Mouse (Mus musculus) bone marrow macrophage, adult 2 months (primary cell): ENCODE results near the gene Ank3. TPM values are rescaled to one million over a fixed set of nuclear protein-coding genes. Genes with fewer than 3 reads are reported as not detected.

Source experiments
- H3K27ac ChIP-seq: 2 replicates; pipeline ENCODE4 v1.5.1; 2012; ENCODE audit warnings: low read depth, low read length; ENCODE audit not compliant: insufficient read depth
- H3K4me1 ChIP-seq: 2 replicates; pipeline ENCODE4 v1.6.1; 2012; ENCODE audit warnings: low read length; ENCODE audit not compliant: control insufficient read depth, insufficient read depth
- H3K4me3 ChIP-seq: 2 replicates; pipeline ENCODE4 v1.5.1; 2012; ENCODE audit warnings: mild to moderate bottlenecking, low read length, moderate library complexity; ENCODE audit not compliant: insufficient read depth
- CTCF ChIP-seq: IDR thresholded peaks from 2 replicates; pipeline ENCODE4 v1.5.1; 2012; ENCODE audit warnings: low read depth, mild to moderate bottlenecking, low read length, moderate library complexity
- POLR2A ChIP-seq: IDR thresholded peaks from 2 replicates; pipeline ENCODE4 v1.6.1; 2012; ENCODE audit warnings: mild to moderate bottlenecking, low read depth, low read length, borderline replicate concordance
- polyA plus RNA-seq: library from polyadenylated mRNA; stranded (reverse); fragments of >200 nt; gene quantifications from 2 replicates; pipeline ENCODE4 v1.2.4, GENCODE M21; 2012; ENCODE audit not compliant: missing spikeins, insufficient read depth, insufficient read length

Ank3 gene
- polyA plus RNA-seq, 1 experiment = 1.5 TPM

- no peaks in the 10 kb centered on the region for H3K4me1 ChIP-seq
- TF ChIP-seq POLR2A (no peak), CTCF (no peak)
- H3K4me3 ChIP-seq = no peak overlapping the region
- no peak overlapping the region for H3K27ac ChIP-seq
Measured at GRCm38 (mm10) chr10:70045722-70046121, 647.1 kb downstream of the Ank3 start.

- no peak for TF ChIP-seq CTCF
- no peak for TF ChIP-seq POLR2A
- Histone ChIP-seq H3K4me1 (no peaks in the 10 kb centered on the region), H3K27ac (no peak overlapping the region)
Measured at GRCm38 (mm10) chr10:70049771-70050170, 651.2 kb downstream of the Ank3 start.

GRCm38 (mm10) chr10:70055291-70055690, 656.7 kb downstream of the Ank3 start:
- Histone ChIP-seq H3K27ac (no peak overlapping the region), H3K4me1 (no peaks in the 10 kb centered on the region), H3K4me3 (no peak overlapping the region)
- TF ChIP-seq POLR2A (no peak), CTCF (no peak)

More at GRCm38 (mm10) chr10:70049771-70050170, 651.2 kb downstream of the Ank3 start:
- H3K4me3 ChIP-seq = no peak overlapping the region

GRCm38 (mm10) chr10:70057064-70057463, 658.5 kb downstream of the Ank3 start:
- Histone ChIP-seq H3K27ac (no peak overlapping the region), H3K4me1 (no peaks in the 10 kb centered on the region), H3K4me3 (no peak overlapping the region)
- TF ChIP-seq CTCF (no peak), POLR2A (no peak)

- no peaks in the 10 kb centered on the region for H3K4me1 ChIP-seq
- H3K4me3 ChIP-seq = no peak overlapping the region
- no peak overlapping the region for H3K27ac ChIP-seq
- no peak for TF ChIP-seq POLR2A
- no peak for TF ChIP-seq CTCF
Measured at GRCm38 (mm10) chr10:70060021-70060688, 661.6 kb downstream of the Ank3 start.

GRCm38 (mm10) chr10:70060689-70061081, 662.1 kb downstream of the Ank3 start:
- Histone ChIP-seq H3K4me1 (no peaks in the 10 kb centered on the region), H3K27ac (no peak overlapping the region), H3K4me3 (no peak overlapping the region)
- TF ChIP-seq CTCF (no peak), POLR2A (no peak)

- H3K4me3 ChIP-seq = no peak overlapping the region
- H3K27ac ChIP-seq = no peak overlapping the region
- TF ChIP-seq CTCF (no peak), POLR2A (no peak)
- no peaks in the 10 kb centered on the region for H3K4me1 ChIP-seq
Measured at GRCm38 (mm10) chr10:70063881-70064555, 665.4 kb downstream of the Ank3 start.

GRCm38 (mm10) chr10:70065191-70065590, 666.6 kb downstream of the Ank3 start:
- no peak overlapping the region for H3K4me3 ChIP-seq
- no peaks in the 10 kb centered on the region for H3K4me1 ChIP-seq
- no peak overlapping the region for H3K27ac ChIP-seq
- no peak for TF ChIP-seq CTCF
- no peak for TF ChIP-seq POLR2A

GRCm38 (mm10) chr10:70066497-70067168, 668.1 kb downstream of the Ank3 start:
- Histone ChIP-seq H3K4me3 (no peak overlapping the region), H3K4me1 (no peaks in the 10 kb centered on the region), H3K27ac (no peak overlapping the region)
- TF ChIP-seq CTCF = no peak
- no peak for TF ChIP-seq POLR2A
